Mouse (Mus musculus): Measurements from ENCODE around the gene BC029722.

Gene BC029722

GRCm38 (mm10) chr2:155818596-155819391, 432 bp downstream of the BC029722 start:
- peak; percentile 98 for DNase-seq (ENCODE audit: low read depth)

- DNase-seq (ENCODE audit: low read depth) = no peak
Observed at GRCm38 (mm10) chr2:155817301-155818245, 1.7 kb downstream of the BC029722 start.

- DNase-seq (ENCODE audit: low read depth) = no peak
Observed at GRCm38 (mm10) chr2:155816179-155816578, 3.0 kb downstream of the BC029722 start.

DNA sequence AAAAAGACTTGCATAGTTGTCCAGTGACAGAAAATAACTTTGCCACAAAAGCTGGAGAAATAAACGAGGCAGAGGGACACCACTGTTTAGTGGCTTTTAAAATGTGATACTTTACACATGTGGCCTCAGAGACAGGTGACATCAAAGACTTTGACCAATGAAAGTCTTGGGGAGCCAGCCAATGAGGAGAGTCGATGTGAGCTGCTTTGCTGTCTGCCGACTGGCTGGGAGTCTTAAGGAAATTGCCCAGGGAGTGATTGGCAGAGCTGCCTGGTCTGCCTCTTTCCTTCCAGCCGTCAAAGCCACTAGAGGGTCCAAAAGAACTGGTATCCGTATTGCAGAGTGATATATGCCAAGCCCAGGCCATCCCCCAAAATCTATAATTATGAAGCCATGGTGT, 4.4 kb downstream of the BC029722 start:
- DNase-seq (ENCODE audit: low read depth) = no peak

DNA sequence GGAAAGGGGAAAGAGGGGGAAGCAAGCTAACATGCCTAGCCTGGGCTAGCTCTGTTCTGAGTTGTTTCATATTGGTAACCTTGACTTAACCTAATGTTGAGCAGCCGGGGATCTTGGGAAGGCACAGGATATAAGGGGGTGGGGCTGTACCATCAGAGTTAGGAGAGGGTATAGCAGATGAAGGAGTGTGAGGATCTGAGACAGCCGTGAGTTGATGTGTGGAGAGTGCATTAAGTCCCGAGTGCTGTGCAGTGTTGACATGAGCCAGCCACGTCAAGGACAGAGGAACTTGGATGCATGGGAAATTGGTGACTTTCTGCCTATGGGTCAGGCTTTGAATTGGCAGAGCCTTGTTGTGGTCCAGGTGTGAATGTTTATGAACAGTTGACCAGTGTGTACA, 6.6 kb downstream of the BC029722 start:
- no peak for DNase-seq (ENCODE audit: low read depth)

GRCm38 (mm10) chr2:155811821-155812396, 7.3 kb downstream of the BC029722 start:
- DNase-seq (ENCODE audit: low read depth) = peak; percentile 91

GRCm38 (mm10) chr2:155809620-155810019, 9.6 kb downstream of the BC029722 start:
- DNase-seq (ENCODE audit: low read depth) = no peak

GRCm38 (mm10) chr2:155807408-155807807, 11.8 kb downstream of the BC029722 start:
- no peak for DNase-seq (ENCODE audit: low read depth)

GRCm38 (mm10) chr2:155806548-155806947, 12.7 kb downstream of the BC029722 start:
- DNase-seq (ENCODE audit: low read depth) = no peak

DNA sequence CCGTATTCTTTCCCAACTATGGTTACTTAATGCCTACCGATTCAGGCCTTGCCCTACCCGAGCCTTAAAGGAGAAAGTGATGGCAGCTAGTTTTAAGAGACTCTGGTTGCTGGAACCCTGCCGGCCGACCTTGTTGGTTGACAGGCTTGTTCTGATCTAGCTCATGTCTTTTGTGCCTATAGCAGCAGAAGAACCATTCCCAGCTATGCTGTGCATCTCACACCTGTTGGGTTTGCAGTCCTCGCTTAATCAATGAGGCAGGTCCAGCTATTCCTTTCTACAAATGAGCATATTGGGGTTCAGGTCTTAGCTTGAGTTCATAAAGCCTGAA, 13.3 kb downstream of the BC029722 start:
- DNase-seq (ENCODE audit: low read depth) = no peak

DNA sequence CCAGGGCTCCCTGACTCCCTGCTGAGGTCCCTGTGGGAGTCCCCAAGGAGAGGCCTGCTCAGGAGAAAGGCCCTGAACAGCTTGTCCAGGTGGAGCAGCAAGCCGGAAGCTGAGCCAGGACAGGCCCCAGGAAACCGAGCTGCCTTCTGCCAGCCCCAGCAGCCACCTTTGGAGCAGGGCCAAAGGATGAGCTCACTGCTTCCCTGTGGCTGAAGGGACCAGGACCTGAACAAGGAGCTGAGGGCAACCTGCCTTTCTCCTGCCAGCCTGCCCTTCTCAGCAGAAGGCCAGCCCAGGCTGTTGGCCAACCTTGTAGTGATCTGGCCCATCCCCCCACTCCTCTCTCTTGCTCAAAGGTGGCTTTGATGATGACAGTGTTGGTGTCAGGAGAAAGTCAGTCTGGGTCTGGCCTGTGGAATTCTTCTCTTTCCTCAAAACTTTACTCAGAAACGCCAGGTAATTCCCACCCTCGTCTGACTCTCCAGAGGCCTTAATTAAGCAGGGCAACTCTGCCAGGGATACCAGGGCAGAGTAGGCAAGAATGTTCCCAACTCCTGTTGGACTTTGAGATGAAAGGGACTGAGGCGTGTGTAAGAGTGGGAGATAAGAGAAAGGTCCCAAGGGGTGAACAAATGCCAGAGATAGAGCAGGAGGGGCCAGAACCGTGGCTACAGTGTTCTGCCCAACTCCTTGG, 13.8 kb downstream of the BC029722 start:
- DNase-seq (ENCODE audit: low read depth) = no peak

DNA sequence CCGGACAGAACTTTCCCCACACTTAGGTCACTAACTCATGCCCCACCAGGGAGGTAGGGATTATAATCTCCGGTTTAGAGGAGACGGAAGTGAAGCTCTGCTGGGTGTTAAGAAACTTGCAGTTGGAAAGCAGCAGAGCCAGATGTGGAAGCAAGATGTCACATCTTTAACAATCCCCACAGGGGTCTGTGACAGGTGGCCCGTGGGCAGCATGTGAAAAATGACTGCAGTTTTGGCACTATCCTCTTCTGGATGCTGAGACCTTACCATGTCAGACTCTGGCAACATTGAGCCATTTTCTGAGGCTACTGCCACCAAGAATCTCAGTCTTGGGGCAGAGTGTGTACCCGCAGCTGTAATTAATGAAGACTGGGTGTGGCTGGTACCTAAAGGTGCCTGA, 15.2 kb downstream of the BC029722 start:
- no peak for DNase-seq (ENCODE audit: low read depth)

DNA sequence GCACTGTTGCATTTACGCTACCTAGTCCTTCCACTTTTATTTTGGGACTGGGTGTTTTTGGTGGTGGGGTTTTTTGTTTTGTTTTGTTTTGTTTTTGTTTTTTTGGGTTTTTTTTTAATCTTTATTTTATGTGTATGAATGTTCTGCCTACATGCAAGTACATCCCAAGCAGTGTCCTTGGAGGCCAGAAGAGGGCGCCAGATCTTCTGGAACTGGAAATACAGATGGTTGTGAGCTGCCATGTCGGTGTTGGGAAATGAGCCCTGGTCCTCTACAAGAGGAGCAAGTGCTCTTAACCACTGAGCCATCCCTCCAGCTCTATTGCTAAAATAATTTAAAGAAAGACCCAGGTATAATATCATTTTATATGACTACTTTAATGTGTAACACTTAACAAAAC, 16.5 kb downstream of the BC029722 start:
- DNase-seq (ENCODE audit: low read depth) = peak; percentile 65

- DNase-seq (ENCODE audit: low read depth) = no peak
Observed at GRCm38 (mm10) chr2:155798613-155799012, 20.6 kb downstream of the BC029722 start.

GRCm38 (mm10) chr2:155794674-155795445, 24.4 kb downstream of the BC029722 start:
- no peak for DNase-seq (ENCODE audit: low read depth)

DNA sequence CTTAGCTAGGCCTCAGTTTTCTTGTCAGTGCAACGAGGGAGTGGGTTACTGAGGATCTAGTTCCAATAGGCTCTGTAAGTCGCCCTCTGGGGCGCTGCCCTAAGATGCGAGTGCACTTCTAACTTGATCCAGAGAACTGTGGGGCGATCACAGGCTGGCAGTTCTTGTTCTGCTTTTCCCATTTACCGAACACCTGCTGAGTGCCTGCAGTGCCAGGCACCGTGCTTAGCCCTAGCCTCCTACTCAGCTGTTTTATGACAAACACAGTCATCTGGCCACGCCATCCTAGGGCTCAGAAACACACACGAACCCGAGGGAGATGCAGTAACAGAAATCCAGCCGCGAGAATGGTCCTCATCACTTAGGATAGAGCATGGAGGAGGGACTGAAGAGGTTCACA, 26.3 kb downstream of the BC029722 start:
- no peak for DNase-seq (ENCODE audit: low read depth)

GRCm38 (mm10) chr2:155787949-155788931, 31.0 kb downstream of the BC029722 start:
- no peak for DNase-seq (ENCODE audit: low read depth)

- DNase-seq (ENCODE audit: low read depth) = no peak
Observed at GRCm38 (mm10) chr2:155786905-155787304, 32.3 kb downstream of the BC029722 start.

GRCm38 (mm10) chr2:155784534-155784933, 34.7 kb downstream of the BC029722 start:
- DNase-seq (ENCODE audit: low read depth) = no peak

DNA sequence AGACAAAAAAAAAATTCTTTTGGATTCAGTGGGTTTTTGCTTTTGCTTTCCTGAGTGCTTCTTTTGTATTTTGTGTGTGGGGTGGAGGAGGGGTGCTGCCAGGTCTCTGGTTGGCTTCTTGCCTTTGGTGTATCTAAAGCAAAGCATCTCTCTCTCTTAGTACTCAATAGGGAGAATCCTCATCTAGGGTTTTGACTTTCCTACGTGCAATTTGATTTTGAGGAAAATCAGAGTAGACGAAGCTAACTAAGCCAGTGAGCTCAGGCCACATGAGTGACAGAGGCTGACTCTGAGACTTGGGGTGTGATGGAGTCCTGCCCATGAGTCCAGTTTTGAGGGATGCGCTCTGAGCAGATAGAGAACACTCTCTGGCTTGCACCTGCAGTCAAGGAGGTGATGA, 39.7 kb downstream of the BC029722 start:
- no peak for DNase-seq (ENCODE audit: low read depth)

Measured in induced T-regulatory cell, adult 2 months (primary cell).